Mouse (Mus musculus): ENCODE measurements at regions not wholly inside any gene's neighbourhood (a gene's known extent, or its start where the extent isn't known, plus 50 kb on each side); places are given as distances from the start of the nearest gene placed in this dataset.

GRCm38 (mm10) chr14:54185265-54185830 lies 68.6 kb downstream of the Dad1 start:
- Histone ChIP-seq H3K27me3 (ENCODE audit: control insufficient read depth, insufficient read depth, low read length) (no peaks in the 10 kb centered on the region), H3K27ac (ENCODE audit: insufficient read depth, low read length) (no peak overlapping the region), H3K4me1 (ENCODE audit: control insufficient read depth, insufficient read depth, low read length) (no peaks in the 10 kb centered on the region), H3K4me3 (replicated peaks; ENCODE audit: insufficient read depth, low read depth, low read length) (no peak overlapping the region)
- DNase-seq = no peak
- no peak for TF ChIP-seq POLR2A (IDR thresholded peaks at IDR 0.05; ENCODE audit: borderline replicate concordance, insufficient read depth, low read length)
- no peak for TF ChIP-seq CTCF (IDR thresholded peaks at IDR 0.05; ENCODE audit: borderline replicate concordance, insufficient read depth, low read depth, low read length)
- WGBS = 36% methylated on average over 6 of the region's 6 CpGs

GRCm38 (mm10) chr14:54183873-54184272 lies 70.0 kb downstream of the Dad1 start:
- 26% methylated on average over 3 of the region's 3 CpGs for WGBS

DNA sequence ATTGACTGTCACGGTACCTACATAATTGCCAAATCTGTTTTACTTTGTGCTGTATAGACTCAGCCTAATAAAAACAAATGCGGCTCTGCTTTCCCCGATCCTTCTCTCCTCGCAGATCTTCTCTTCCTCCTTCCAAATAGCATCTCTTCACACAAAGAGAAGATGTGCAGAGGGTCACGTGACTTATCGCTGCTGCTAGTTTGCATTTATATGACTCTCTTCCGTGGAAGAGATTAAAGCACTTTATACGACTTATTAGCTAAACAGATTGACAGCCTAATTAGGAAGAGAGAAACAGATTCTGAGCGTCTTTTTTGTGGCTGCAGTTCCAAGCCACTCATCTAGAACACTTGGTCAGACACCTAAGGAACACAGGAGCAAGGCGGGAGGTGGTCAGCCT lies 71.1 kb downstream of the Dad1 start:
- no peaks in the 10 kb centered on the region for H3K4me1 ChIP-seq (ENCODE audit: control insufficient read depth, insufficient read depth, low read length)
- DNase-seq = no peak
- no peak overlapping the region for H3K4me3 ChIP-seq (replicated peaks; ENCODE audit: insufficient read depth, low read depth, low read length)
- 69% methylated on average over 10 of the region's 10 CpGs for WGBS
- H3K27me3 ChIP-seq (ENCODE audit: control insufficient read depth, insufficient read depth, low read length) = no peaks in the 10 kb centered on the region
- no peak overlapping the region for H3K27ac ChIP-seq (ENCODE audit: insufficient read depth, low read length)
- TF ChIP-seq POLR2A (IDR thresholded peaks at IDR 0.05; ENCODE audit: borderline replicate concordance, insufficient read depth, low read length) = no peak
- no peak for TF ChIP-seq CTCF (IDR thresholded peaks at IDR 0.05; ENCODE audit: borderline replicate concordance, insufficient read depth, low read depth, low read length)

More at GRCm38 (mm10) chr14:54183873-54184272, 70.0 kb downstream of the Dad1 start:
- no peak overlapping the region for H3K27ac ChIP-seq (ENCODE audit: insufficient read depth, low read length)
- no peak for DNase-seq
- H3K27me3 ChIP-seq (ENCODE audit: control insufficient read depth, insufficient read depth, low read length) = no peaks in the 10 kb centered on the region
- TF ChIP-seq POLR2A (IDR thresholded peaks at IDR 0.05; ENCODE audit: borderline replicate concordance, insufficient read depth, low read length) = no peak
- no peak for TF ChIP-seq CTCF (IDR thresholded peaks at IDR 0.05; ENCODE audit: borderline replicate concordance, insufficient read depth, low read depth, low read length)
- no peak overlapping the region for H3K4me3 ChIP-seq (replicated peaks; ENCODE audit: insufficient read depth, low read depth, low read length)
- no peaks in the 10 kb centered on the region for H3K4me1 ChIP-seq (ENCODE audit: control insufficient read depth, insufficient read depth, low read length)

GRCm38 (mm10) chr14:54181306-54181705 lies 72.6 kb downstream of the Dad1 start:
- 89% methylated on average over 3 of the region's 3 CpGs for WGBS
- no peak overlapping the region for H3K4me3 ChIP-seq (replicated peaks; ENCODE audit: insufficient read depth, low read depth, low read length)
- H3K27me3 ChIP-seq (ENCODE audit: control insufficient read depth, insufficient read depth, low read length) = no peaks in the 10 kb centered on the region
- no peak overlapping the region for H3K27ac ChIP-seq (ENCODE audit: insufficient read depth, low read length)
- TF ChIP-seq POLR2A (IDR thresholded peaks at IDR 0.05; ENCODE audit: borderline replicate concordance, insufficient read depth, low read length) = no peak
- no peak for TF ChIP-seq CTCF (IDR thresholded peaks at IDR 0.05; ENCODE audit: borderline replicate concordance, insufficient read depth, low read depth, low read length)
- no peaks in the 10 kb centered on the region for H3K4me1 ChIP-seq (ENCODE audit: control insufficient read depth, insufficient read depth, low read length)
- DNase-seq = no peak

DNA sequence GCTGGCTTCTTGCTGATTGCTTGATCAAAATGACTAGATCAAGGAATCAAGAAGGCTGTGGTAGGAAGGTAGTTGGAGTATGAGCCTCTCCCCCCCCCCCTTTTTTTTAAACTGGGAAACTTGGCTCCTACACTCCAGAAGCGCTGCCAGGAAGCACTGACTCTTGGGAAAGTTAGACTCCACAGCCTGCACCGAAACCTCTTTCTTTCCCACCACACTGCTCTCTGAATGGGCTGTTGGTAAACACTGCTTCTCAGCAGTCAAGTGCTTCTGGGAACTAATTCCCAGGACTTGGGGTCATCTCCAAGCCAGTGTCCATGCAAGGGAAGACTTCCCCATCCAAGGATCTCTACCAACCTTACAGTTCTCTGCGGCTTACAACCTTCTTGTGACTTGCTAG lies 73.2 kb downstream of the Dad1 start:
- Histone ChIP-seq H3K27ac (ENCODE audit: insufficient read depth, low read length) (no peak overlapping the region), H3K4me1 (ENCODE audit: control insufficient read depth, insufficient read depth, low read length) (no peaks in the 10 kb centered on the region), H3K27me3 (ENCODE audit: control insufficient read depth, insufficient read depth, low read length) (no peaks in the 10 kb centered on the region), H3K4me3 (replicated peaks; ENCODE audit: insufficient read depth, low read depth, low read length) (no peak overlapping the region)
- 50% methylated on average over 3 of the region's 3 CpGs for WGBS
- DNase-seq = no peak
- no peak for TF ChIP-seq CTCF (IDR thresholded peaks at IDR 0.05; ENCODE audit: borderline replicate concordance, insufficient read depth, low read depth, low read length)
- TF ChIP-seq POLR2A (IDR thresholded peaks at IDR 0.05; ENCODE audit: borderline replicate concordance, insufficient read depth, low read length) = no peak

DNA sequence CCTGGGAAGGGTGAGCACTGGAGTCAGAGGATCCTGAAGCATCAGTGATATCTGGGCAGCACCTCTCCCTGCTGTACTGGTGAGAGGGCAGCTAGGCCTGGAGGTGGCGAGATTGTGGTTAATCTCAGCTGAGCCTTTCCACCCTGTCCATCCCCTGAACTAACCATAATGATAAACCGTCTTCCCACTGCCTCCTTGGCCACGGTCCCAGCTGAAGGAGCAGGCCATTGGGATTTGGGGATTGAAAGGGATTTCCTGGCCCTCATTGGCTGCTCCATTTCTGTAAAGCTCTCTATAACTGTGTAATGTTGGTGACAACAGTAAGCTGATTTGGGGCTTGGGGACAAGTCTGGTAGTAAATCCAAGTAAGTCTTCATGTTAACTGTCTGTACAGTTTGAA lies 73.6 kb downstream of the Dad1 start:
- 0 out of 2 replicates have a peak overlapping the region, but pooled peaks have one; percentile 0 for H3K27ac ChIP-seq (ENCODE audit: insufficient read depth, low read length)
- no peaks in the 10 kb centered on the region for H3K4me1 ChIP-seq (ENCODE audit: control insufficient read depth, insufficient read depth, low read length)
- no peaks in the 10 kb centered on the region for H3K27me3 ChIP-seq (ENCODE audit: control insufficient read depth, insufficient read depth, low read length)
- DNase-seq = no peak
- 28% methylated on average over 3 of the region's 3 CpGs for WGBS
- H3K4me3 ChIP-seq (replicated peaks; ENCODE audit: insufficient read depth, low read depth, low read length) = no peak overlapping the region
- TF ChIP-seq CTCF (IDR thresholded peaks at IDR 0.05; ENCODE audit: borderline replicate concordance, insufficient read depth, low read depth, low read length) (no peak), POLR2A (IDR thresholded peaks at IDR 0.05; ENCODE audit: borderline replicate concordance, insufficient read depth, low read length) (no peak)

- H3K27me3 ChIP-seq (ENCODE audit: control insufficient read depth, insufficient read depth, low read length) = no peaks in the 10 kb centered on the region
Measured at GRCm38 (mm10) chr14:54178856-54179255, 75.0 kb downstream of the Dad1 start.

GRCm38 (mm10) chr14:54176469-54176868 lies 77.4 kb downstream of the Dad1 start:
- H3K27me3 ChIP-seq (ENCODE audit: control insufficient read depth, insufficient read depth, low read length) = no peaks in the 10 kb centered on the region
- no peak for DNase-seq
- H3K4me3 ChIP-seq (replicated peaks; ENCODE audit: insufficient read depth, low read depth, low read length) = no peak overlapping the region
- H3K4me1 ChIP-seq (ENCODE audit: control insufficient read depth, insufficient read depth, low read length) = no peaks in the 10 kb centered on the region
- TF ChIP-seq CTCF (IDR thresholded peaks at IDR 0.05; ENCODE audit: borderline replicate concordance, insufficient read depth, low read depth, low read length) (no peak), POLR2A (IDR thresholded peaks at IDR 0.05; ENCODE audit: borderline replicate concordance, insufficient read depth, low read length) (no peak)
- WGBS = 32% methylated on average over 14 of the region's 14 CpGs
- no peak overlapping the region for H3K27ac ChIP-seq (ENCODE audit: insufficient read depth, low read length)

More at GRCm38 (mm10) chr14:54178856-54179255, 75.0 kb downstream of the Dad1 start:
- Histone ChIP-seq H3K27ac (ENCODE audit: insufficient read depth, low read length) (no peak overlapping the region), H3K4me3 (replicated peaks; ENCODE audit: insufficient read depth, low read depth, low read length) (no peak overlapping the region), H3K4me1 (ENCODE audit: control insufficient read depth, insufficient read depth, low read length) (no peaks in the 10 kb centered on the region)
- TF ChIP-seq CTCF (IDR thresholded peaks at IDR 0.05; ENCODE audit: borderline replicate concordance, insufficient read depth, low read depth, low read length) (no peak), POLR2A (IDR thresholded peaks at IDR 0.05; ENCODE audit: borderline replicate concordance, insufficient read depth, low read length) (no peak)
- DNase-seq = no peak
- WGBS = 96% methylated on average over 3 of the region's 3 CpGs

All from cerebellum, adult 2 months (tissue).